Mouse (Mus musculus): ENCODE data around the gene 9530053A07Rik.

The 9530053A07Rik gene

DNA sequence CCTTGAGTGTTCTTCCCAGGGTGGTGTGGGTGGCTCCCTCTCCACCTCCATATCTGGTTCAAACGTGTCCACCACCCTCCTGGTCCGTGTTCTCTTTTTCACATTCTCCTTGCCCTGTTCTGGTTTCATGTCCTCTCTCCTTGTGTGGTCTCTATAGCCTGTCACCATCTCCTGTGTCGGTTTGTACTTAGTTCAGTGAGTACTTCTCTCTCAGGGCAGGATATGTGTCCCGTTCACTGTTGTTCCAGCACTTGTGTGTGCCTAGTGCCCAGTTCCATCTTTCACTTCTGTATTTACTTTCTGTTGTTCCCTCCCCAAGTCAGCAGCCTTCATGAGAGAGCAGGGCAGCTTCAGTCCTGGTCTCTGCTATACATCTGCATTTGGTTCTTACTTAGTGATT, 46.1 kb downstream of the 9530053A07Rik start:
- DNase-seq (ENCODE audit: low spot score in 2 of 2): no peak

DNA sequence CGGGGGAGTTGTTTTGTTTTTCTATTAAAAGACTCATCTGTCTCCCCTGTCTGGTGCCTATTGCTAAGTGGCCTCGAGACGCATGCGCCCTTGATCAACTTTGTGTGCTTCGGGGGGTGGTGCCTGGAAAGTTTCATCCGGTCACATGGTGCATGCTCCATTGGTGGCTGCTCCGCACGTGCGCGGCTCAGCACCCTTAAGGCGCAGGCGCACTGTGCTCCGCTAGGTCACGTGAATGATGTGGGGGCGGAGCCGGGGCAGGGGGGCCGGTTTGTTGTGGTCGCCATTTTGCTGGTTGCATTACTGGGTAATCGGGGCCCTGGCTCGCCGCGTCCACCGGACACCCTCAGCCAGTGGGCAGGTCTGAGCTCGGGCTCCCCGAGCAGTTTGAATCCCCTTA, 50.0 kb downstream of the 9530053A07Rik start, which contains the start of gene Dyrk1b:
TSS of gene Dyrk1b (plus strand) at position 242 of the 400 bp plus-strand sequence.
- peak; percentile 94 to 98 for DNase-seq (ENCODE audit: low spot score in 2 of 2)

DNA sequence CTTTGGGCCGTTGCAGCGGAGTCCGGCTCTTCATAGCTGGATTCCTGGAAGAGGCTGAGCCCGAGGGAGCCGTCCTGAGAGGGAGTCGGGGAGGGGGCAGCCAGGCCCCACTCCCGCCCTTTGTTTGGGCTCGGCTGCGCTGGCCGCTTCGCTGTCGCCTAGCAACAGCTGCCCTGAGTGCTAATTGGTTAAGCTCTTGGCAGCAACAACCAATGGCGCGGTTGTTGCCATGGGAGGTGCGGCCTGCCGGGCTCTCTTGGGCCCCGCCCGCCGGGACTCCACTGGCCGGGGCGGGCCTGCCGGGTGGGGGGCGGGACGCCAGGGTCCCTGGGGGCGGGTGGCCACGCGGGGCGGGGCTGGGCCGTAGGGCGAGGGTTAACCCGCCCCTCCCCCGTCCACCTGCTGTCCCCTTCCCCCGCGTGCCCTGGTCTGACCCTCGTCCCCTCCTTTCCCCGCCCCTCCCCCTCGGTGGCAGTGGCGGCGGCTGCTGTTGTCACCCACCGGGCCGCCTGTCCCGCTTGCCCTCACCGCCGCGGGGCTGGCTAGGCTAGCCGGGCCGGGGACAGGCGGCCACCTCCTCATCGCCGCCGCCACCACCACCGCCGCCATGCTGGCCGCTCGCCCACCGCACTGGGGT, 50.6 kb downstream of the 9530053A07Rik start:
- DNase-seq (ENCODE audit: low spot score in 2 of 2): peak; percentile 85 to 87

DNA sequence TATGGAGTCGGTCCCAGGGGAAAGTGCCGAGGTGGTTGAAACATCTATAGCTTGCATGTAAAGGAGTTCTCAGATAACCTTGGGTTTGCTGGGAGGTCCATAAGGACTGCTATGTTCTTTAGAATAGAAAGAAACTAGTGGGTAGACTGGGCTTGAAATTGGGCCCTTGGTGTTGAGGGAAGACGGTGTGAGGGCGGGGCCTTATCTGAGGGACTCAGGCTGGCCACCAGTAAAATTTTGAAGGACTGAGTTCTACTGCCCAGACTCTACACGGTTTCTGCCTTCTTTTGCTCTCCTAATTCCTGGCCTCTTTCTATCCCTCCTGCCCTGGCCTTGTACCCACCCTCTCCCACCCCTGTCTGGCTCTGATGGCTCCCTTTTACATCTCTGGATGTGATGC, 51.6 kb downstream of the 9530053A07Rik start:
- no peak for DNase-seq (ENCODE audit: low spot score in 2 of 2)

DNA sequence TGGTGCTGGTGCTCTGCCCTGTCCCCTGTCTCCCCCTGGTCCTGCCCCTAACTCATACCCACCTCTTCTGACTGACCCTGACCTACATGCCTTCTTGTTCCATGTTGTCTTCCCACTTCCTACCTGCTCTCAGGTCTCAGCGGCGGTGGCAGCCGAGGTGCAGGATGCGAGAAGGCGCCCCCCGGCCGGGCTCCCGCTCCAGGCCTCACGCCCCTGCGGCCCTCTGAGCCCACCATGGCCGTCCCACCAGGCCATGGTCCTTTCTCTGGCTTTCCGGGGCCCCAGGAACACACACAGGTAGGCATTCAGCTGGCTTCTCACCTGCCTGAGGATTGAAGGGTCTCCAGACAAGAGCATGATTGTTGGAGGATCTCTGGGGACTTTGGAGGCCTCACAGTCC, 52.1 kb downstream of the 9530053A07Rik start:
- no peak for DNase-seq (ENCODE audit: low spot score in 2 of 2)

DNA sequence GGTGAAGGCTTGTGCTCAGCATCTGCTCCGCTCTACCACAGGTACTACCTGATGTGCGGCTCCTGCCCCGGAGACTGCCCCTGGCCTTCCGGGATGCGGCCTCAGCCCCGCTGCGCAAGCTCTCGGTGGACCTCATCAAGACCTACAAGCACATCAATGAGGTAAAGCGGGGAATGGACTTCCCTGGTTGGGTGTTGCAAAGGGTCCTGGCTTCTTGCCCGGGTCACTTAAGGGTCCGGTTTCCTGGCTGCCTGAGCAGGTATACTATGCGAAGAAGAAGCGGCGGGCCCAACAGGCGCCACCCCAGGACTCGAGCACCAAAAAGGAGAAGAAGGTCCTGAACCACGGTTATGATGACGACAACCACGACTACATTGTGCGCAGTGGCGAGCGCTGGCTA, 53.1 kb downstream of the 9530053A07Rik start:
- DNase-seq (ENCODE audit: low spot score in 2 of 2): no peak

DNA sequence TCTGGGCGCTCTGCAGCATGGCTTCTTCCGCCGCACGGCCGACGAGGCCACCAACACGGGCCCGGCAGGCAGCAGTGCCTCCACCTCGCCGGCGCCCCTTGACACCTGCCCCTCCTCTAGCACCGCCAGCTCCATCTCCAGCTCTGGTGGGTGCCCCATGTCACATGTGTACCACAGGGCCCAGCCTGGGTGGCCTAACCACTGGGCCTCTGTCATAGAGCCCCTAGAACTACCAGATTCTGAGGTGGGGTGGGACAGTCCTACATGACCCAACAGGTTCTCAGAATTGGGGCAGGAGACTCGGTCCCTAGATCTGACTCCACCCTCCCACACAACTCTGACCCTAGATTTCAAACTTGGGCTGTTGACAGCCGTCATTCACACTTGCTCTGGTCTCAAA, 56.6 kb downstream of the 9530053A07Rik start:
- no peak for DNase-seq (ENCODE audit: low spot score in 2 of 2)

DNA sequence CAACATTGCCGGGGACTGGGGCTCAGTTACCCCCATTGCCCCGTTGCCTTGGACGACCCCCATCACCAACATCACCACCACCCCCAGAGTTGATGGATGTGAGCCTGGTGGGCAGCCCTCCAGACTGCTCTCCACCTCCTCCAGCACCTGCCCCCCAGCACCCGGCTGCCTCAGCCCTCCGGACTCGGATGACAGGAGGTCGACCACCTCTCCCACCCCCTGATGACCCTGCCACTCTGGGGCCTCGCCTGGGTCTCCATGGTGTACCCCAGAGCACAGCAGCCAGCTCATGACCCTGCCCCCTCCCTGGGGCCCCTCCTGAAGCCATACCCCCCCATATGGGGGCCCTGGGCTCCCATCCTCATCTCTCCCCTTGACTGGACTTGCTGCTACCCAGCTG, 57.4 kb downstream of the 9530053A07Rik start:
- DNase-seq (ENCODE audit: low spot score in 2 of 2): no peak

DNA sequence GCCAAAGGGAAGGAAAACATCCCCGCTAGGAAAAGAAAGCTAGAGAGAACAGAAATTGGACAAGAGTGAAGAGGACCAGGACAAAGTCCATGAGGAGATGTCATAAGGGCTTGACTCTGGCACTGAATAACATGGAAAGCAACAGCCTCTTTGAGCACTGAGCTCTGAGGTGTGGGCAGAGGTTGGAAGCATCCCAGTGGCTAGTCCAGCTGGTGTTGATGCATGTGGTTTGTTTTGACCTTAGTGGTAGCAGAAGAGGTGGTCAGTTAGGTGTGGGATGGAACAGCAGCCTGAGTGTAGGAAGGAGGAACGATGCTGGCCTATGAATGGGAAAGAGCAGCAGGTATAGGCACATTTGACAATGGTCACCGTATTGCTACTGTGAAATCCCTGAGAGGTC, 62.2 kb downstream of the 9530053A07Rik start:
- DNase-seq (ENCODE audit: low spot score in 2 of 2): no peak

DNA sequence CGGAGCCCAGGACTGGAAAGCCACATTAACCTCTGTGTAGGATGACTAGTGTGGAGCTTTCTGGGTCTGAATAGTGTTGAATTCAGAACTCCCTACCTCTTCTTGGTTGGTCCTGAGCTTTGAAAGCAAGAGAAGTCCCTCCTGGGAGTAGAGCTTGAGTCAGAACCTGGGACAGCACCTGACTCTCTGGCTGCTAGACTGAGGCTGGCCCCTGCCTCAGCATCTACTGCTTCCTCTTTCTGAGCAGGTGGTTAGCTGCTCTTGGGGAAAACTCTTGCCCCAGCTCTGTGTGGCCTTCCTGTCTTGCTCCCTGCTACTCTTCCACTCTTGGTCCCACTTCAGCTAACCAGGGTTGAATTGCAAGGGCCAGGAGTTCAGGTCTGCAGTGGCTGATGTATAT, 62.6 kb downstream of the 9530053A07Rik start:
- no peak for DNase-seq (ENCODE audit: low spot score in 2 of 2)

DNA sequence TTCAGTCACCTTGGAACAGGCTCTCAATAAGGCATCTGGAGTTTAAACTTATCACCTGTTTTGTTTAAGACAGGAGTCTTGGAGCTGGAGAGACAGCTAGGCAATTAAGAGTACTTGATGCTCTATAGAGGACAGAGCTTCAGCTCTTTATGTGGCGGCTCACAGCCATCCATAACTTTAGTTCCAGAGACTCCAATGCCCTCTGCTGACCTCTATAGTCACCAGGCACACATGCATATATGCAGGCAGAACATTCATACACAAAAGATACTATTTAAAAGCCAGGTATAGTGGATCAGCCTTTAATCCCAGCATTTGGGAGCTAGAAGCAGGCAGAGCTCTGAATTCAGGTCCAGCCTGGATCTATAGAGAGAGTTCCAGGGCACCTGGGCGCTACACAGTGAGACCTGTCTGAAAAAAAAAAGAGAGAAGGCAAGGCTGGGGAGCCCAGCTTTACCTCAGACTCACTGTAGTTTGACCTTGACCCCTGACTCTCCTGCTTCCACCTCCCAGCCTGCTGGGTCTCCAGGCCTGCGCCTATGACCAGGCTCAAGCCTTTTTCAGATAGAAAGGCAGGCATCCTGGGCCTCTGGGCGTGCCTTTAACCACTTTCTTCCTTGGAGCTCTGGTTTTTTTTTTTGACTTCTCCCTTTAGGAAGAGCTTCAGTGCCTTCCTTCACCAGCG, 66.3 kb downstream of the 9530053A07Rik start:
- DNase-seq (ENCODE audit: low spot score in 2 of 2): no peak

DNA sequence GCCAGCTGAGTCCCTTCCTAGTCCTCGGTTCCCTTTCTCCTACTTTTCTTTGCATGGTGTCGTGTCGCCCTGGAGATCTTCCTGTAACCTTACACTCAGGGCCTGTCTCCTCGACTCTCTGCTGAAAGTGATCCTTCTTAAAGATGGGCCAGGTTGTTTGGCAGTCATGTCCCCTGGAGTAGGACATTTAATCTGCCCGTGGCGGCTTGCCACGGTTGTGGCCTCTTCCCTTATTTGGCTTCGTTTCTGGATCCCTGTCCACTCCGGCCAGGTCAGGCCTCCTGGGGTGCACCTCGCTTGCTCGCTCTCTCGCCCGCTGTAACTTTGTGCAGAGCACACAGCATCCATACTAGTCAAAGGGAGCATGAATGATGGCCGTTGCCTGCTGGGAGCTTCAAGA, 67.3 kb downstream of the 9530053A07Rik start:
- DNase-seq (ENCODE audit: low spot score in 2 of 2): no peak

DNA sequence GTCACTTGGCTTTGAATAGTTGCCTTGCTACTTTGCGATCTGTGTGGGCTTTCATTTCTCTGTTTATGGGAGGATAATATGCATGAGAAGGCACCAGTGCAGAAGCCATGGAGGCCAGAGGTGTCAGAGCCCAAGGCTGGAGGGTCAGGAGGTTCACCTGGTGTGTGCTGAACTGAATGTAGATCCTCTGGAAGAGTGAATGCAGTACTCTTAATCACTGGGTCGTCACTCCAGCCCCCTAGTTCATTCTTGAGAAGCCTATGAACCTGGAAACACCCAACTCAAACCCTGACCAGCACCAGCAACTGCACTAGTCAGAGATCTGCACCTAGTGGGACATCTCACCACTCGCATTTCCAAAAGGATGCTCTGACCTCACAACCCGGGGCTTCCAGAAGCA, 69.8 kb downstream of the 9530053A07Rik start:
- DNase-seq (ENCODE audit: low spot score in 2 of 2): no peak

DNA sequence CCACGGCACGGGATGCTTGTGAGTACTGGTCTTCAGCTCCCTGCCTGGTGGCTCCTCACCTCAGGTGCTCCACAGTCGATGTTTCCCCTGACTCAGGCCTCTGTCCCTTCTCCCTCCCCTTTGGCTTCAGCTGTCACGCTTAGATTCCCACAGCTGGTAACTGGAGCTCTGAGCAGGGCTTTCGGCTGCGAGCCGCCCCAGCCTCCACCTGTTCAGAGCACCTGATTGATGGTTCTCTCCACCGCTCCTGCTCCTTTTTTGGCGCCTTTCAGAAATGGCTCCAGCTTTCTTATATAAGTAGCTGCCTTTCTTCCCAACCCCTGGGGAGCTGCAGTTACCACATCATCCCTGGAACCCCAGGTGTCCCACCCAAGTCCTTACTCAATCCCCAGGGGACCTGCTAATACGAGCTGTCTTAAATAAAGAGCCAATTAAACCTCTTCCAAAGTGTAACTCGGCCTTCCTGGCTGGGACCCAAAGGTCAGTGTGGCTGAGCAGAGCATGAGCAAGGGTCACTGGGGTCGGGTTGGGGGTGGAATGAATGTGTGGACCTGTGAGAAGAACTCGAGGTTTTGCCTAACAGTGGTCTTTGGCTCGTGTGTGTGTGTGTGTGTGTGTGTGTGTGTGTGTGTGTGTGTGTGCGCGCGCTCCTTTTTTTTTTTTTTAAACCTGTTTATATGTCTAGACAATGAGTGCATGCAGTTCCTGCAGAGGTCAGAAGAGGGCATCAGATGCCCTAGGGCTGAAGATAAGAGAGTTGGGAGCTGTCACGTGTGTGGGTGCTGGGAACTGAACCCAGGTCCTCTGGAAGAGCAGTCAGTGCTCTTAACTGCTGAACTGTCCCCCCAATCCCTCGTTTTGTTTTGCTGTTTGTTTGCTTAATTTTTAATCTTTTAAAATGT, 74.2 kb downstream of the 9530053A07Rik start:
- DNase-seq (ENCODE audit: low spot score in 2 of 2): no peak

DNA sequence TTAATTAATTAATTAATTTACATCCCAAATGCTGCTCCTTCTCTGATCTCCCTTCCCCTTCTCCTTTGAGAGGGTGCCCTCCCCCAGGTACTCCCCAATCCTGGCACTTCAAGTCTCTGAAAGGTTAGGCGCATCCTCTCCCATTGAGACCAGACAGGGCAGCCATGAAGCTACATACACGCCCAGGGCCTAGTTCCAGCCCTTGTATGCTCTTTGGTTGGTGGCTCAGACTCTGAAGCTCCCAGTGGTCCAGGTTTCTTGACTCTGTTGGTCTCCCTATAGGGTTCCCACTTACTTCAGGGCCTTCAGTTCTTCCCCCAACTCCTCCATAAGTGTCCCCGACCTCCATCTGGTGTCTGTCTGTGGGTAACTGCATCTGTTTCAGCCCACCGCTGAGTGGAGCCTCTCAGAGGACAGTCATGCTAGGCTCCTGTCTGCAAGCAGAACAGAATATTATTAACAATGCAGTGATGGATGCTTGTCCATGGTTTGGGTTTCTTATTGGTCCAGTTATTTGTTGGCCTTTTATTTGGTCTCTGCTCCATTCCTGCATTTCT, 76.9 kb downstream of the 9530053A07Rik start:
- DNase-seq (ENCODE audit: low spot score in 2 of 2): no peak

DNA sequence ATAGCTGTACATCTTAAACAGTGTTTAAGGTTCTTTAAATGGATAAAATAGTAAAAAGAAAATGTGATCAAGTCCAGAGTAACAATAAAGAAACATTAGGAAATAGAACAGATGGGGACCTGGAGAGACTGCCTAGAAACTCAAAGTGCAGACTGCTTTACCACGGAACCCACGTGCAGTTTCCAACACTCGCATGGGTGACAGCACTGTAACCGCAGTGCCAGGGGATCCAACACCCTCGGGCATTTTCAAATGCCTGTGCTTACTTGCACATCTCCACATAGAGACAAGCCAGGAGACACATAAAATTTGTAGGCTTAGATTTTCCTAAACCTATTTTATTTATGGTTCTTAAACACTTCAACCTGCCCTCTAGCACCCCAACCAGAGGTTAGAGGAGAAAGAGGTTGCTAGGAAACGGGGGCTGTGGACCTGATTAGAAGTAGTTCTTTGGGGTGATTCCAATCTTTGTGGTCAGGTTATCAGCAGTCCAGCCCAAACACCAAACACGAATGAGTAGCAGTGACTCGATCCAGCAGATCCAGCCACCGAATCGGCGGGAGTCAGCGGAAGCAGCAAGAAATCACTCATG, 79.2 kb downstream of the 9530053A07Rik start:
- no peak for DNase-seq (ENCODE audit: low spot score in 2 of 2)

DNA sequence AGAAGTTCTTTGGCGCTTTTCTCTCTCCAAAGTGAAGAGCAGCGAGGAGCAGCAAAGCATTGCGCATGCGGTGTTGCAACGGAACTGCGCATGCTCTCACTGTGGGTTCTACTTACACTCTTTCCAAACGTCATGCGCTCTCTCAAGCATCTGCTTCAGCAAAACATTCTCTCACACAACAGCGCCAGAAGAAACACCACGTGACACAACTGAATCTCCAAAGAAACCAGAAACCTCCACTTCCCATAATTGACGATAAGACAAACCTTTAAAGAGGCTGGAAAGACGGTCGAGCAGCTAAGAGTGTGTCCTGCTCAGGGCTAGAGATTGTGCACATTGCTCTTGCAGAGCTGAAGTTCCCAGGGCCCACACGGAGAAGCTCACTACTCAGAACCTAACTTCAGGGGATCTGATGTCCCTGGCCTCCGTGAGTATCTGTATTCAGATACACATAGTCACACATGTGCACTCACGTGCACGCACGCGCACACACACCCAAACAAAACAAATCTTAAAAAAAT, 79.8 kb downstream of the 9530053A07Rik start:
- DNase-seq (ENCODE audit: low spot score in 2 of 2): no peak

DNA sequence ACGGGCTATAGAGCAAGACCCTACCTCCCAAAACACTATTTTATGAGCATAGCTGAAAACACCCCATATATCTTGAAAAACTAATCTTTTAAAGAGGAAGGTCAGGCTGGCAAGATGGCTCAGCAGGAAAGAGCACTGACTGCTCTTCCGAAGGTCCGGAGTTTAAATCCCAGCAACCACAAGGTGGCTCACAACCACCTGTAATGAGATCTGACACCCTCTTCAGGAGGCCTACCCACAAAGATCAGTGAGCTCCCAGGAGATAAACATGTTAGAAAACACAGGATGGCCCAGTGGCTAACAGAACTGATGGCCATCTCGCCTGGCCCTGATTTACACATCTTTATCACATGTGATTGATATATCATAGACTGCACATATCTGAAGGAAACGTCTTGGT, 81.5 kb downstream of the 9530053A07Rik start:
- DNase-seq (ENCODE audit: low spot score in 2 of 2): no peak

DNA sequence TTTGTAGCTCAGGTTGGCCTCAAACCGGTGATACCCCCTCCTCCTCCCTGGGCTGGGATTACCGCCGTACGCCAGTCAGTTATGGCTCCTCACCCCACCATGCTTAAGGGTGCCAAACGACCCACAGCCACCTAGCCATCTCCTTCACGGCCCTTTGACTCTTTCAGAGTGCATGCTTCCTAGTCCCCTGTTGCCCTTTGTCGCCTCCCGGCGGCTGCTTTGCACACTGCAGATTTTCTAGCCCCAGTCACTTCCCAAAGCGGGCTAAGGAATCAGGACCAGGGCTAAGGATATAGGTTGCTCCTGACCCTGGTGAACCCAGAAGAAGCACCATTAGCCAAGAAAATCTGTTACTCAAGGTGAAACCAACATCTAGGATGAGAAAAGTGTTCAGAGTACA, 84.9 kb downstream of the 9530053A07Rik start:
- DNase-seq (ENCODE audit: low spot score in 2 of 2): peak in 1 of 2 experiments; percentile 43
